Comparison of ENCODE assay signal across 8 mouse cellular contexts in the genomic region with DNA sequence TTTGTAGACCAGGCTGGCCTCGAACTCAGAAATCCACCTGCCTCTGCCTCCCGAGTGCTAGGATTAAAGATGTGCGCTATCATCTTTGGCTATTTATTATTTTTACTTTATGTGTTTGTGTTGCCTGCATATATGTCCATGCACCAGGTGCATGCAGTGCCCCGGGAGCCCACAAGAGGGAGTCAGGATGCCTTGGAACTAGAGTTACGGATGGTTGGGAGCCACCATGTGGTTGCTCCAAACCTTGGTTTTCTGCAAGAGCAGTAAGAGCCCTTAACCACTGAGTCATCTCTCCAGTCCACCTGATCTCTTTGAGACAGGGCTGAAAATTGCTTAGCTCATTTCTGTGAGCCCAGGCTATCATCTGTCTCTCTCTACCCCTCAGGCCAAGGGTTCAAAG. TPM values are rescaled to one million over a fixed set of nuclear protein-coding genes. Genes with fewer than 3 reads are reported as not detected.
DNase-seq lines count a peak whose midpoint lies in the region; ATAC-seq and TF ChIP-seq lines count a peak whose summit lies in the region.

No protein-coding gene starts in this region.

- no peaks in the 10 kb centered on the region for H3K9me3 ChIP-seq in ES-Bruce4 (replicated peaks; ENCODE audit: control insufficient read depth, insufficient read depth, low read length, poor library complexity, severe bottlenecking)
- no peaks in the 10 kb centered on the region for H3K9me3 ChIP-seq in forebrain, embryonic 12.5 days
- H3K9me3 ChIP-seq in lung, embryonic 16.5 days (ENCODE audit: control insufficient read depth, low read length), result no peaks in the 10 kb centered on the region

- no peak overlapping the region for H3K4me2 ChIP-seq in forebrain, embryonic 12.5 days
- H3K4me2 ChIP-seq in lung, embryonic 16.5 days (ENCODE audit: low read depth, low read length), result no peak overlapping the region

- intact Hi-C loops in heart, postnatal 25 days (cut with DNase I), result loop anchor here (2.0 to 5.0 kb wide), 3 partner anchors 44 to 220 kb away; no protein-coding TSS in a partner anchor

- peak; percentile 100 for TF ChIP-seq CTCF in ES-Bruce4 (IDR thresholded peaks at IDR 0.05; ENCODE audit: low read depth, low read length)

- H3K4me3 ChIP-seq in ES-Bruce4 (ENCODE audit: low read depth, low read length), result no peak overlapping the region
- no peak overlapping the region for H3K4me3 ChIP-seq in forebrain, embryonic 12.5 days (replicated peaks)
- H3K4me3 ChIP-seq in lung, embryonic 16.5 days (ENCODE audit: low read length), result no peak overlapping the region

- H3K27me3 ChIP-seq in ES-Bruce4 (ENCODE audit: control insufficient read depth, insufficient read depth, low read length, poor library complexity, severe bottlenecking), result no peaks in the 10 kb centered on the region
- H3K27me3 ChIP-seq in forebrain, embryonic 12.5 days, result 0 out of 2 replicates have a peak, but pooled peaks cover 4% of the 10 kb centered on the region
- H3K27me3 ChIP-seq in lung, embryonic 16.5 days (ENCODE audit: control insufficient read depth, insufficient read depth, low read depth, low read length), result no peaks in the 10 kb centered on the region

- ATAC-seq in forebrain, embryonic 12.5 days (ENCODE audit: low FRiP score), result peak; percentile 46; the same call in 1 of the 2 replicates
- peak; percentile 61 for ATAC-seq in lung, embryonic 16.5 days (ENCODE audit: low read depth)

- 3% methylated on average over 5 of the region's 5 CpGs for WGBS in forebrain, embryonic 12.5 days
- whole genome bisulfite sequencing in lung, embryonic 16.5 days, result 2% methylated on average over 5 of the region's 5 CpGs

- H3K4me1 ChIP-seq in ES-Bruce4 (ENCODE audit: control insufficient read depth, insufficient read depth, low read length), result no peaks in the 10 kb centered on the region
- no peaks in the 10 kb centered on the region for H3K4me1 ChIP-seq in forebrain, embryonic 12.5 days
- no peaks in the 10 kb centered on the region for H3K4me1 ChIP-seq in lung, embryonic 16.5 days (replicated peaks; ENCODE audit: control insufficient read depth, insufficient read depth, low read length)

- H3K27ac ChIP-seq in ES-Bruce4 (ENCODE audit: insufficient read depth, low read length), result no peak overlapping the region
- no peak overlapping the region for H3K27ac ChIP-seq in forebrain, embryonic 12.5 days
- no peak overlapping the region for H3K27ac ChIP-seq in lung, embryonic 16.5 days (ENCODE audit: low read length)

- DNase-seq in c-Kit-positive CD71-negative TER-119-negative erythroid progenitor cells, embryonic 14.5 days (ENCODE audit: low read depth), result peak; percentile 94
- peak; percentile 44 for DNase-seq in heart, postnatal 25 days (ENCODE audit: low spot score)
- DNase-seq in layer of hippocampus, adult 9-11 months, result peak; percentile 83
- peak; percentile 70 for DNase-seq in retina, adult 2 months (ENCODE audit: low read depth, low spot score)
- peak; percentile 89 for DNase-seq in thymus, postnatal 14 days

- no peak overlapping the region for H3K9ac ChIP-seq in ES-Bruce4 (ENCODE audit: low read depth, poor library complexity, severe bottlenecking)
- H3K9ac ChIP-seq in forebrain, embryonic 12.5 days, result no peak overlapping the region
- H3K9ac ChIP-seq in lung, embryonic 16.5 days (ENCODE audit: low read length), result no peak overlapping the region

- no peaks in the 10 kb centered on the region for H3K36me3 ChIP-seq in ES-Bruce4 (ENCODE audit: control insufficient read depth, insufficient read depth, low read length, poor library complexity, severe bottlenecking)
- H3K36me3 ChIP-seq in forebrain, embryonic 12.5 days (replicated peaks), result no peaks in the 10 kb centered on the region
- H3K36me3 ChIP-seq in lung, embryonic 16.5 days (ENCODE audit: control insufficient read depth, insufficient read depth, low read length), result no peaks in the 10 kb centered on the region

- TF ChIP-seq POLR2A in ES-Bruce4 (IDR thresholded peaks at IDR 0.05; ENCODE audit: insufficient read depth, low read length), result no peak

- no peak for TF ChIP-seq EP300 in ES-Bruce4 (IDR thresholded peaks at IDR 0.05; ENCODE audit: insufficient read depth, low read depth, low read length)

RNA-seq across cellular contexts. Expression of a gene that starts 7.0 kb away (rescaled TPM):
- polyA plus RNA-seq in ES-Bruce4 (2011; ENCODE audit: insufficient read depth, insufficient read length, low read depth, missing spikeins), result 16.6 and 18.8 TPM in 2 replicates
- 19.1 and 19.8 TPM in 2 replicates for polyA plus RNA-seq in forebrain, embryonic 12.5 days (2016; fragmentation: Nextera tagmentation; extraction: Ambion mirVana)
- 10 to 100 TPM; 33.3 to 35.0 TPM for total RNA-seq in heart, postnatal 25 days (2021)
- polyA plus RNA-seq in lung, embryonic 16.5 days (2015; fragmentation: Nextera tagmentation; extraction: Ambion mirVana), result 38.7 and 42.6 TPM in 2 replicates

RNA-seq across cellular contexts. Expression of a gene that starts 16.6 kb away (rescaled TPM):
- 25.6 and 28.4 TPM in 2 replicates for polyA plus RNA-seq in ES-Bruce4 (2011; ENCODE audit: insufficient read depth, insufficient read length, low read depth, missing spikeins)
- polyA plus RNA-seq in forebrain, embryonic 12.5 days (2016; fragmentation: Nextera tagmentation; extraction: Ambion mirVana), result 24.6 and 26.0 TPM in 2 replicates
- total RNA-seq in heart, postnatal 25 days (2021), result 10 to 100 TPM; 72.2 to 74.1 TPM
- 217 and 246 TPM in 2 replicates for polyA plus RNA-seq in lung, embryonic 16.5 days (2015; fragmentation: Nextera tagmentation; extraction: Ambion mirVana)

RNA-seq across cellular contexts. Expression of a gene that starts 26.9 kb away (rescaled TPM):
- 1.9 and 2.2 TPM in 2 replicates for polyA plus RNA-seq in ES-Bruce4 (2011; ENCODE audit: insufficient read depth, insufficient read length, low read depth, missing spikeins)
- 6.0 and 7.6 TPM in 2 replicates for polyA plus RNA-seq in forebrain, embryonic 12.5 days (2016; fragmentation: Nextera tagmentation; extraction: Ambion mirVana)
- total RNA-seq in heart, postnatal 25 days (2021), result 10 to 100 TPM; 56.3 to 59.6 TPM
- 43.0 and 46.3 TPM in 2 replicates for polyA plus RNA-seq in lung, embryonic 16.5 days (2015; fragmentation: Nextera tagmentation; extraction: Ambion mirVana)

RNA-seq across cellular contexts. Expression of a gene that starts 32.2 kb away (rescaled TPM):
- polyA plus RNA-seq in ES-Bruce4 (2011; ENCODE audit: insufficient read depth, insufficient read length, low read depth, missing spikeins), result 200 and 211 TPM in 2 replicates
- 475 and 476 TPM in 2 replicates for polyA plus RNA-seq in forebrain, embryonic 12.5 days (2016; fragmentation: Nextera tagmentation; extraction: Ambion mirVana)
- 100 to 1,000 TPM; 106 to 141 TPM for total RNA-seq in heart, postnatal 25 days (2021)
- polyA plus RNA-seq in lung, embryonic 16.5 days (2015; fragmentation: Nextera tagmentation; extraction: Ambion mirVana), result 336 and 340 TPM in 2 replicates

RNA-seq across cellular contexts. Expression of a gene that starts 40.4 kb away (rescaled TPM):
- 79.6 and 84.0 TPM in 2 replicates for polyA plus RNA-seq in ES-Bruce4 (2011; ENCODE audit: insufficient read depth, insufficient read length, low read depth, missing spikeins)
- 97.4 and 97.5 TPM in 2 replicates for polyA plus RNA-seq in forebrain, embryonic 12.5 days (2016; fragmentation: Nextera tagmentation; extraction: Ambion mirVana)
- 10 to 100 TPM; 33.9 to 41.2 TPM for total RNA-seq in heart, postnatal 25 days (2021)
- polyA plus RNA-seq in lung, embryonic 16.5 days (2015; fragmentation: Nextera tagmentation; extraction: Ambion mirVana), result 149 and 152 TPM in 2 replicates

Comparison
In these comparisons a context has a peak if more than half of its experiments do, and no peak if none do; other contexts are left out.
1. DNase-seq: peak in every context shown above with its lines; median percentile 94 in c-Kit-positive CD71-negative TER-119-negative erythroid progenitor cells, embryonic 14.5 days; 89 in thymus, postnatal 14 days; 83 in layer of hippocampus, adult 9-11 months; 70 in retina, adult 2 months; 44 in heart, postnatal 25 days.